Mouse (Mus musculus): ENCODE data around the gene Crim1. TPM values are rescaled to one million over a fixed set of nuclear protein-coding genes. Genes with fewer than 3 reads are reported as not detected.
A peak's percentile ranks its signal among the peaks of the same experiment; 100 is the strongest.

Gene Crim1
- polyA plus RNA-seq, 1 experiment from 2014 or later = 7.2 TPM

GRCm38 (mm10) chr17:78266271-78266670 lies 66.2 kb downstream of the Crim1 start:
- Histone ChIP-seq H3K36me3 (ENCODE audit: control insufficient read depth, insufficient read depth, low read length) (no peaks in the 10 kb centered on the region), H3K9me3 (ENCODE audit: control insufficient read depth, low read length) (no peaks in the 10 kb centered on the region), H3K9ac (ENCODE audit: low read depth, low read length) (no peak overlapping the region), H3K4me2 (ENCODE audit: low read depth, low read length) (no peak overlapping the region), H3K27me3 (replicated peaks; ENCODE audit: control insufficient read depth, insufficient read depth, low read length) (no peaks in the 10 kb centered on the region), H3K27ac (replicated peaks; ENCODE audit: low read depth, low read length) (no peak overlapping the region), H3K4me1 (ENCODE audit: control insufficient read depth, insufficient read depth, low read length) (peaks cover 13% of the 10 kb centered on the region; the same call in 1 of the 2 replicates), H3K4me3 (ENCODE audit: low read depth, low read length) (no peak overlapping the region)
- ATAC-seq (ENCODE audit: low read depth) = no peak
- no peak for DNase-seq (ENCODE audit: low spot score)
- WGBS = 82% methylated on average over 2 of the region's 2 CpGs

- WGBS = 68% methylated on average over 4 of the region's 4 CpGs
- H3K4me3 ChIP-seq (ENCODE audit: low read depth, low read length) = no peak overlapping the region
- H3K9ac ChIP-seq (ENCODE audit: low read depth, low read length) = no peak overlapping the region
- H3K4me2 ChIP-seq (ENCODE audit: low read depth, low read length) = no peak overlapping the region
- no peak for DNase-seq (ENCODE audit: low spot score)
- ATAC-seq (ENCODE audit: low read depth) = no peak
- no peaks in the 10 kb centered on the region for H3K9me3 ChIP-seq (ENCODE audit: control insufficient read depth, low read length)
- no peaks in the 10 kb centered on the region for H3K27me3 ChIP-seq (replicated peaks; ENCODE audit: control insufficient read depth, insufficient read depth, low read length)
- peaks cover 22% of the 10 kb centered on the region for H3K4me1 ChIP-seq (ENCODE audit: control insufficient read depth, insufficient read depth, low read length)
- no peak overlapping the region for H3K27ac ChIP-seq (replicated peaks; ENCODE audit: low read depth, low read length)
- no peaks in the 10 kb centered on the region for H3K36me3 ChIP-seq (ENCODE audit: control insufficient read depth, insufficient read depth, low read length)
Measured at GRCm38 (mm10) chr17:78268591-78268990, 68.5 kb downstream of the Crim1 start.

GRCm38 (mm10) chr17:78269311-78269710 lies 69.3 kb downstream of the Crim1 start:
- Histone ChIP-seq H3K9me3 (ENCODE audit: control insufficient read depth, low read length) (no peaks in the 10 kb centered on the region), H3K27ac (replicated peaks; ENCODE audit: low read depth, low read length) (no peak overlapping the region), H3K36me3 (ENCODE audit: control insufficient read depth, insufficient read depth, low read length) (no peaks in the 10 kb centered on the region), H3K4me3 (ENCODE audit: low read depth, low read length) (no peak overlapping the region), H3K9ac (ENCODE audit: low read depth, low read length) (no peak overlapping the region), H3K27me3 (replicated peaks; ENCODE audit: control insufficient read depth, insufficient read depth, low read length) (no peaks in the 10 kb centered on the region), H3K4me1 (ENCODE audit: control insufficient read depth, insufficient read depth, low read length) (peaks cover 19% of the 10 kb centered on the region), H3K4me2 (ENCODE audit: low read depth, low read length) (no peak overlapping the region)
- ATAC-seq (ENCODE audit: low read depth) (no peak), DNase-seq (ENCODE audit: low spot score) (no peak)
- 94% methylated on average over 8 of the region's 8 CpGs for WGBS

GRCm38 (mm10) chr17:78270019-78270418 lies 70.0 kb downstream of the Crim1 start:
- no peaks in the 10 kb centered on the region for H3K27me3 ChIP-seq (replicated peaks; ENCODE audit: control insufficient read depth, insufficient read depth, low read length)
- DNase-seq (ENCODE audit: low spot score) (no peak), ATAC-seq (ENCODE audit: low read depth) (no peak)
- no peaks in the 10 kb centered on the region for H3K9me3 ChIP-seq (ENCODE audit: control insufficient read depth, low read length)
- H3K4me1 ChIP-seq (ENCODE audit: control insufficient read depth, insufficient read depth, low read length) = peaks cover 19% of the 10 kb centered on the region
- no peak overlapping the region for H3K4me3 ChIP-seq (ENCODE audit: low read depth, low read length)
- 79% methylated on average over 6 of the region's 6 CpGs for WGBS
- H3K27ac ChIP-seq (replicated peaks; ENCODE audit: low read depth, low read length) = no peak overlapping the region
- H3K4me2 ChIP-seq (ENCODE audit: low read depth, low read length) = no peak overlapping the region
- H3K9ac ChIP-seq (ENCODE audit: low read depth, low read length) = no peak overlapping the region
- no peaks in the 10 kb centered on the region for H3K36me3 ChIP-seq (ENCODE audit: control insufficient read depth, insufficient read depth, low read length)

- WGBS = 62% methylated on average over 8 of the region's 8 CpGs
- DNase-seq (ENCODE audit: low spot score) (no peak), ATAC-seq (ENCODE audit: low read depth) (no peak)
- no peaks in the 10 kb centered on the region for H3K9me3 ChIP-seq (ENCODE audit: control insufficient read depth, low read length)
- no peak overlapping the region for H3K4me3 ChIP-seq (ENCODE audit: low read depth, low read length)
- H3K9ac ChIP-seq (ENCODE audit: low read depth, low read length) = no peak overlapping the region
- H3K27ac ChIP-seq (replicated peaks; ENCODE audit: low read depth, low read length) = no peak overlapping the region; the same call in 1 of the 2 replicates
- H3K4me2 ChIP-seq (ENCODE audit: low read depth, low read length) = no peak overlapping the region
- no peaks in the 10 kb centered on the region for H3K27me3 ChIP-seq (replicated peaks; ENCODE audit: control insufficient read depth, insufficient read depth, low read length)
- H3K36me3 ChIP-seq (ENCODE audit: control insufficient read depth, insufficient read depth, low read length) = no peaks in the 10 kb centered on the region
- peaks cover 22% of the 10 kb centered on the region for H3K4me1 ChIP-seq (ENCODE audit: control insufficient read depth, insufficient read depth, low read length)
Measured at GRCm38 (mm10) chr17:78271731-78272130, 71.7 kb downstream of the Crim1 start.

- peaks cover 22% of the 10 kb centered on the region for H3K4me1 ChIP-seq (ENCODE audit: control insufficient read depth, insufficient read depth, low read length)
- H3K4me3 ChIP-seq (ENCODE audit: low read depth, low read length) = no peak overlapping the region
- no peaks in the 10 kb centered on the region for H3K36me3 ChIP-seq (ENCODE audit: control insufficient read depth, insufficient read depth, low read length)
- WGBS = 62% methylated on average over 8 of the region's 8 CpGs
- H3K27ac ChIP-seq (replicated peaks; ENCODE audit: low read depth, low read length) = peak overlapping the region; percentile 73
- ATAC-seq (ENCODE audit: low read depth) = no peak
- H3K9me3 ChIP-seq (ENCODE audit: control insufficient read depth, low read length) = no peaks in the 10 kb centered on the region
- DNase-seq (ENCODE audit: low spot score) = no peak
- H3K4me2 ChIP-seq (ENCODE audit: low read depth, low read length) = no peak overlapping the region
- no peaks in the 10 kb centered on the region for H3K27me3 ChIP-seq (replicated peaks; ENCODE audit: control insufficient read depth, insufficient read depth, low read length)
- H3K9ac ChIP-seq (ENCODE audit: low read depth, low read length) = no peak overlapping the region
Measured at GRCm38 (mm10) chr17:78272142-78272541, 72.1 kb downstream of the Crim1 start.

GRCm38 (mm10) chr17:78272713-78273483 lies 72.8 kb downstream of the Crim1 start:
- no peak overlapping the region for H3K4me3 ChIP-seq (ENCODE audit: low read depth, low read length)
- 37% methylated on average over 8 of the region's 8 CpGs for WGBS
- H3K4me2 ChIP-seq (ENCODE audit: low read depth, low read length) = no peak overlapping the region
- no peak overlapping the region; the same call in 1 of the 2 replicates for H3K9ac ChIP-seq (ENCODE audit: low read depth, low read length)
- ATAC-seq (ENCODE audit: low read depth) (peak; percentile 70), DNase-seq (ENCODE audit: low spot score) (peak; percentile 92)
- H3K27me3 ChIP-seq (replicated peaks; ENCODE audit: control insufficient read depth, insufficient read depth, low read length) = no peaks in the 10 kb centered on the region
- no peaks in the 10 kb centered on the region for H3K36me3 ChIP-seq (ENCODE audit: control insufficient read depth, insufficient read depth, low read length)
- no peaks in the 10 kb centered on the region for H3K9me3 ChIP-seq (ENCODE audit: control insufficient read depth, low read length)
- H3K4me1 ChIP-seq (ENCODE audit: control insufficient read depth, insufficient read depth, low read length) = peaks cover 22% of the 10 kb centered on the region
- peak overlapping the region; percentile 73 for H3K27ac ChIP-seq (replicated peaks; ENCODE audit: low read depth, low read length)

- WGBS = 81% methylated on average over 7 of the region's 7 CpGs
- ATAC-seq (ENCODE audit: low read depth) (no peak), DNase-seq (ENCODE audit: low spot score) (no peak)
- no peaks in the 10 kb centered on the region for H3K36me3 ChIP-seq (ENCODE audit: control insufficient read depth, insufficient read depth, low read length)
- H3K9me3 ChIP-seq (ENCODE audit: control insufficient read depth, low read length) = no peaks in the 10 kb centered on the region
- no peak overlapping the region for H3K4me3 ChIP-seq (ENCODE audit: low read depth, low read length)
- peaks cover 22% of the 10 kb centered on the region for H3K4me1 ChIP-seq (ENCODE audit: control insufficient read depth, insufficient read depth, low read length)
- no peak overlapping the region for H3K4me2 ChIP-seq (ENCODE audit: low read depth, low read length)
- H3K27ac ChIP-seq (replicated peaks; ENCODE audit: low read depth, low read length) = no peak overlapping the region
- no peaks in the 10 kb centered on the region for H3K27me3 ChIP-seq (replicated peaks; ENCODE audit: control insufficient read depth, insufficient read depth, low read length)
- no peak overlapping the region for H3K9ac ChIP-seq (ENCODE audit: low read depth, low read length)
Measured at GRCm38 (mm10) chr17:78273875-78274274, 73.8 kb downstream of the Crim1 start.

All from embryonic facial prominence, embryonic 14.5 days (tissue).